Mouse (Mus musculus): ENCODE results near the gene Selenbp2. TPM values are rescaled to one million over a fixed set of nuclear protein-coding genes. Genes with fewer than 3 reads are reported as not detected.
A peak's percentile ranks its signal among the peaks of the same experiment; 100 is the strongest.
"Not testable (repeated sequence)": the region's sequence is repeated elsewhere in the genome, so short reads cannot be mapped to it uniquely, and the experiment has no call there.

Selenbp2 gene
- polyA plus RNA-seq, 1 experiment from 2014 or later = 8.5 TPM

GRCm38 (mm10) chr3:94679351-94679841 lies 14.0 kb upstream of the Selenbp2 start:
- peak; percentile 69; the same call in 1 of the 2 replicates for ATAC-seq (ENCODE audit: borderline replicate concordance, extremely low read depth, low FRiP score, low TSS enrichment)
- H3K27me3 ChIP-seq = no peaks in the 10 kb centered on the region
- H3K36me3 ChIP-seq = no peaks in the 10 kb centered on the region
- 50% methylated on average over 8 of the region's 8 CpGs for WGBS
- no peaks in the 10 kb centered on the region for H3K9me3 ChIP-seq
- H3K27ac ChIP-seq = peak overlapping the region; percentile 64; the same call in 1 of the 2 replicates
- H3K4me1 ChIP-seq = no peaks in the 10 kb centered on the region
- no peak overlapping the region for H3K4me2 ChIP-seq
- H3K9ac ChIP-seq = no peak overlapping the region
- H3K4me3 ChIP-seq = no peak overlapping the region

- H3K4me1 ChIP-seq; H3K4me2 ChIP-seq; ATAC-seq (ENCODE audit: borderline replicate concordance, extremely low read depth, low FRiP score, low TSS enrichment); H3K9ac ChIP-seq; H3K27ac ChIP-seq; H3K27me3 ChIP-seq; H3K4me3 ChIP-seq; H3K36me3 ChIP-seq; H3K9me3 ChIP-seq: not testable (repeated sequence)
- 84% methylated on average over 12 of the region's 12 CpGs for WGBS
These were observed 13.3 kb upstream of the Selenbp2 start for GRCm38 (mm10) chr3:94680032-94680431.

GRCm38 (mm10) chr3:94680783-94681182 lies 12.6 kb upstream of the Selenbp2 start:
- no peaks in the 10 kb centered on the region for H3K9me3 ChIP-seq
- H3K27ac ChIP-seq = no peak overlapping the region
- no peak for ATAC-seq (ENCODE audit: borderline replicate concordance, extremely low read depth, low FRiP score, low TSS enrichment)
- H3K4me1 ChIP-seq = no peaks in the 10 kb centered on the region
- no peak overlapping the region for H3K9ac ChIP-seq
- H3K36me3 ChIP-seq = no peaks in the 10 kb centered on the region
- no peak overlapping the region for H3K4me3 ChIP-seq
- H3K27me3 ChIP-seq = no peaks in the 10 kb centered on the region
- 76% methylated on average over 16 of the region's 16 CpGs for WGBS
- H3K4me2 ChIP-seq = no peak overlapping the region

- H3K4me3 ChIP-seq = no peak overlapping the region
- no peak for ATAC-seq (ENCODE audit: borderline replicate concordance, extremely low read depth, low FRiP score, low TSS enrichment)
- H3K27ac ChIP-seq = no peak overlapping the region
- no peaks in the 10 kb centered on the region for H3K27me3 ChIP-seq
- H3K4me2 ChIP-seq = no peak overlapping the region
- H3K36me3 ChIP-seq = no peaks in the 10 kb centered on the region
- 75% methylated on average over 6 of the region's 6 CpGs for WGBS
- no peaks in the 10 kb centered on the region for H3K4me1 ChIP-seq
- H3K9me3 ChIP-seq = no peaks in the 10 kb centered on the region
- no peak overlapping the region for H3K9ac ChIP-seq
These were observed 9.7 kb upstream of the Selenbp2 start for GRCm38 (mm10) chr3:94683646-94684045.

GRCm38 (mm10) chr3:94685989-94686772 lies 7.2 kb upstream of the Selenbp2 start:
- not testable (repeated sequence) for H3K4me1 ChIP-seq; H3K9me3 ChIP-seq; H3K36me3 ChIP-seq; H3K27ac ChIP-seq; H3K9ac ChIP-seq; H3K4me3 ChIP-seq; H3K27me3 ChIP-seq; H3K4me2 ChIP-seq; ATAC-seq (ENCODE audit: borderline replicate concordance, extremely low read depth, low FRiP score, low TSS enrichment)
- WGBS = 72% methylated on average over 8 of the region's 8 CpGs

- 90% methylated on average over 3 of the region's 3 CpGs for WGBS
- not testable (repeated sequence) for H3K9me3 ChIP-seq; ATAC-seq (ENCODE audit: borderline replicate concordance, extremely low read depth, low FRiP score, low TSS enrichment); H3K36me3 ChIP-seq; H3K27me3 ChIP-seq; H3K4me3 ChIP-seq; H3K9ac ChIP-seq; H3K4me2 ChIP-seq; H3K27ac ChIP-seq
- peaks cover 11% of the 10 kb centered on the region; the same call in 1 of the 2 replicates for H3K4me1 ChIP-seq
These were observed 4.7 kb upstream of the Selenbp2 start for GRCm38 (mm10) chr3:94688698-94689097.

GRCm38 (mm10) chr3:94689195-94689594 lies 4.2 kb upstream of the Selenbp2 start:
- not testable (repeated sequence) for H3K4me3 ChIP-seq; H3K36me3 ChIP-seq; H3K4me2 ChIP-seq; ATAC-seq (ENCODE audit: borderline replicate concordance, extremely low read depth, low FRiP score, low TSS enrichment); H3K27ac ChIP-seq; H3K9me3 ChIP-seq; H3K27me3 ChIP-seq; H3K9ac ChIP-seq
- 38% methylated on average over 1 of the region's 1 CpGs for WGBS
- peaks cover 13% of the 10 kb centered on the region; the same call in 1 of the 2 replicates for H3K4me1 ChIP-seq

GRCm38 (mm10) chr3:94690162-94690561 lies 3.2 kb upstream of the Selenbp2 start:
- H3K27ac ChIP-seq; H3K9ac ChIP-seq; ATAC-seq (ENCODE audit: borderline replicate concordance, extremely low read depth, low FRiP score, low TSS enrichment); H3K4me3 ChIP-seq; H3K36me3 ChIP-seq; H3K27me3 ChIP-seq; H3K9me3 ChIP-seq; H3K4me2 ChIP-seq: not testable (repeated sequence)
- WGBS = 54% methylated on average over 6 of the region's 6 CpGs
- peaks cover 14% of the 10 kb centered on the region; the same call in 1 of the 2 replicates for H3K4me1 ChIP-seq

- H3K27ac ChIP-seq = no peak overlapping the region
- H3K27me3 ChIP-seq = no peaks in the 10 kb centered on the region
- no peak overlapping the region for H3K9ac ChIP-seq
- peaks cover 14% of the 10 kb centered on the region; the same call in 1 of the 2 replicates for H3K4me1 ChIP-seq
- no peaks in the 10 kb centered on the region for H3K9me3 ChIP-seq
- H3K4me2 ChIP-seq = no peak overlapping the region
- no peaks in the 10 kb centered on the region for H3K36me3 ChIP-seq
- H3K4me3 ChIP-seq = no peak overlapping the region
- no peak for ATAC-seq (ENCODE audit: borderline replicate concordance, extremely low read depth, low FRiP score, low TSS enrichment)
These were observed 2.6 kb upstream of the Selenbp2 start for GRCm38 (mm10) chr3:94690616-94691247.

GRCm38 (mm10) chr3:94691694-94692093 lies 1.7 kb upstream of the Selenbp2 start:
- not testable (repeated sequence) for H3K4me2 ChIP-seq; ATAC-seq (ENCODE audit: borderline replicate concordance, extremely low read depth, low FRiP score, low TSS enrichment); H3K27me3 ChIP-seq; H3K9me3 ChIP-seq; H3K36me3 ChIP-seq; H3K27ac ChIP-seq; H3K4me3 ChIP-seq; H3K9ac ChIP-seq
- WGBS = 87% methylated on average over 4 of the region's 4 CpGs
- H3K4me1 ChIP-seq = peaks cover 14% of the 10 kb centered on the region; the same call in 1 of the 2 replicates

GRCm38 (mm10) chr3:94693874-94694273 lies 518 bp downstream of the Selenbp2 start:
- peak; percentile 43; the same call in 1 of the 2 replicates for ATAC-seq (ENCODE audit: borderline replicate concordance, extremely low read depth, low FRiP score, low TSS enrichment)
- not testable (repeated sequence) for H3K9me3 ChIP-seq, H3K36me3 ChIP-seq, H3K9ac ChIP-seq, H3K27me3 ChIP-seq, H3K4me3 ChIP-seq
- Histone ChIP-seq H3K4me2 (0 out of 2 replicates have a peak overlapping the region, but pooled peaks have one; percentile 5), H3K27ac (peak overlapping the region; percentile 66), H3K4me1 (peaks cover 14% of the 10 kb centered on the region; the same call in 1 of the 2 replicates)
- 15% methylated on average over 5 of the region's 8 CpGs for WGBS

GRCm38 (mm10) chr3:94695591-94695990 lies 2.2 kb downstream of the Selenbp2 start:
- H3K36me3 ChIP-seq; ATAC-seq (ENCODE audit: borderline replicate concordance, extremely low read depth, low FRiP score, low TSS enrichment); H3K27ac ChIP-seq; H3K9me3 ChIP-seq; H3K4me2 ChIP-seq; H3K27me3 ChIP-seq; H3K9ac ChIP-seq; H3K4me3 ChIP-seq: not testable (repeated sequence)
- 84% methylated on average over 6 of the region's 6 CpGs for WGBS
- H3K4me1 ChIP-seq = peaks cover 14% of the 10 kb centered on the region; the same call in 1 of the 2 replicates

Measured in lung, embryonic 15.5 days (tissue).